Mouse (Mus musculus) CH12.LX (cell line): Measurements from ENCODE around the gene Brd4.

Experiments
- CTCF ChIP-seq, 2 experiments: IDR thresholded peaks in 1 of 2; conservative IDR thresholded peaks in 1 of 2; 2 replicates each; pipeline ENCODE4 v1.5.1; 2011 to 2012; ENCODE audit warnings: low read depth in 2 of 2, low read length in 2 of 2, improper control_type of control experiment in 1 of 2, inconsistent platforms in 1 of 2, mild to moderate bottlenecking in 1 of 2, moderate library complexity in 1 of 2
- E2F4 ChIP-seq: IDR thresholded peaks from 2 replicates; pipeline ENCODE4 v1.6.1; 2011; ENCODE audit warnings: low read depth, low read length, improper control_type of control experiment; ENCODE audit not compliant: insufficient replicate concordance
- EP300 ChIP-seq: IDR thresholded peaks from 2 replicates; pipeline ENCODE4 v1.6.1; 2011; ENCODE audit warnings: low read length, improper control_type of control experiment
- MYC ChIP-seq: IDR thresholded peaks from 2 replicates; pipeline ENCODE4 v1.6.1; 2011; ENCODE audit warnings: low read depth, mild to moderate bottlenecking, improper control_type of control experiment, low read length
- NELFE ChIP-seq: IDR thresholded peaks from 2 replicates; pipeline ENCODE4 v1.6.1; 2011; ENCODE audit warnings: low read depth, low read length, improper control_type of control experiment
- NRF1 ChIP-seq: IDR thresholded peaks from 2 replicates; pipeline ENCODE4 v1.6.1; 2014; ENCODE audit warnings: low read depth, mild to moderate bottlenecking, inconsistent platforms, low read length, improper control_type of control experiment, moderate library complexity
- POLR2A ChIP-seq: IDR thresholded peaks from 2 replicates; pipeline ENCODE4 v1.6.1; 2011; ENCODE audit warnings: low read depth, mild to moderate bottlenecking, improper control_type of control experiment, low read length
- SIN3A ChIP-seq: IDR thresholded peaks from 2 replicates; pipeline ENCODE4 v1.6.1; 2012; ENCODE audit warnings: low read length, improper control_type of control experiment, inconsistent platforms
- TCF12 ChIP-seq: IDR thresholded peaks from 2 replicates; pipeline ENCODE4 v1.6.1; 2014; ENCODE audit warnings: low read depth, mild to moderate bottlenecking, inconsistent platforms, low read length, improper control_type of control experiment
- USF1 ChIP-seq: IDR thresholded peaks from 2 replicates; pipeline ENCODE4 v1.6.1; 2014; ENCODE audit warnings: low read depth, mild to moderate bottlenecking, inconsistent platforms, low read length, improper control_type of control experiment
- ZC3H11A ChIP-seq: IDR thresholded peaks from 2 replicates; pipeline ENCODE4 v1.6.1; 2012; ENCODE audit warnings: low read depth, mild to moderate bottlenecking, inconsistent platforms, low read length, improper control_type of control experiment
- ZKSCAN1 ChIP-seq: IDR thresholded peaks from 2 replicates; pipeline ENCODE4 v1.6.1; 2012; ENCODE audit warnings: low read depth, inconsistent platforms, low read length, improper control_type of control experiment, borderline replicate concordance

- TF ChIP-seq EP300, result no peak
- no peak for TF ChIP-seq NELFE
- TF ChIP-seq MYC, result no peak
- no peak for TF ChIP-seq CTCF (conservative IDR thresholded peaks at IDR 0.05 in 1 of 2, IDR thresholded peaks at IDR 0.05 in 1 of 2; ENCODE audit: low read depth in 2 of 2, low read length in 2 of 2)
- TF ChIP-seq POLR2A, result no peak
- no peak for TF ChIP-seq ZKSCAN1
- TF ChIP-seq ZC3H11A, result no peak
- TF ChIP-seq TCF12, result no peak
- TF ChIP-seq USF1, result no peak
- no peak for TF ChIP-seq NRF1
- TF ChIP-seq E2F4, result no peak
- TF ChIP-seq SIN3A, result no peak
Observed at GRCm38 (mm10) chr17:32205345-32205744, 79.2 kb downstream of the Brd4 start.
